Mouse (Mus musculus) heart, postnatal 0 days (tissue): Measurements from ENCODE around the gene Elmsan1.

Experiments
- CTCF ChIP-seq: IDR thresholded peaks from 2 replicates; pipeline ENCODE4 v1.5.1; 2016; ENCODE audit warnings: antibody characterized with exemption, control low read depth, low read depth
- EP300 ChIP-seq: IDR thresholded peaks from 2 replicates; pipeline ENCODE4 v1.6.1; 2016; ENCODE audit warnings: antibody characterized with exemption, low read depth

DNA sequence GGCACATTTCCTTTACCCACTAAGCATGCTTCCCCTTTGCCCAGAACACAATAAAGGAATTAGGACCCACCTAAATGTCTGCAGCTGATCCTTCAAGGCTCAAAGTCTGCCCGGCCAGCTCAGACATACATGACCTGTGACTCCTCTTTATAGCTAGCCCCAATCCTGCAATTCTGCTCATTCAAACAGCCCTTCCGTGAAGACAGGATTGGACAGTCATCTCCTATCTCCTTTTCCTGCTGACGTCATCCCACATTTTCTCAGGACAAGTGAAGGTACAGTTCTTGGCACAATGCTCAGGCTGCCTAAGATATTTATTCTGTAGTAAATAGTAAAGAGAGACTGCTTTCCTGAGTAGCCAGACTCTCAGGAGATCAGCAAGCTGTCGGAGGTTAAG is 1.6 kb downstream of the Elmsan1 start:
- no peak for TF ChIP-seq EP300
- TF ChIP-seq CTCF = no peak
